Mouse (Mus musculus) forebrain, embryonic 15.5 days (tissue): ENCODE measurements around the gene Cdk6. TPM values are rescaled to one million over a fixed set of nuclear protein-coding genes. Genes with fewer than 3 reads are reported as not detected.
"Not testable (repeated sequence)": the region's sequence is repeated elsewhere in the genome, so short reads cannot be mapped to it uniquely, and the experiment has no call there.

ENCODE experiments used
- ATAC-seq: fragments of 200-750 bp; cut with Nextera tagmentation; replicated peaks from 2 replicates; pipeline ENCODE4 v1.8.0; 2017; ENCODE audit warnings: mild to moderate bottlenecking, moderate TSS enrichment, moderate library complexity
- H3K27ac ChIP-seq: fragments of 300-500 bp; sonication (generic); replicated peaks from 2 replicates; pipeline ENCODE4 v1.5.1; 2015; ENCODE audit warnings: mild to moderate bottlenecking, inconsistent platforms
- H3K27me3 ChIP-seq: fragments of 300-500 bp; sonication (generic); 2 replicates; pipeline ENCODE4 v1.6.1; 2015; ENCODE audit warnings: inconsistent platforms
- H3K36me3 ChIP-seq: fragments of 300-500 bp; sonication (generic); 2 replicates; pipeline ENCODE4 v1.6.1; 2015; ENCODE audit warnings: mild to moderate bottlenecking, inconsistent platforms
- H3K4me1 ChIP-seq: fragments of 300-500 bp; sonication (generic); 2 replicates; pipeline ENCODE4 v1.6.1; 2015; ENCODE audit warnings: inconsistent platforms
- H3K4me2 ChIP-seq: fragments of 300-500 bp; sonication (generic); replicated peaks from 2 replicates; pipeline ENCODE4 v1.6.1; 2015; ENCODE audit warnings: mild to moderate bottlenecking, inconsistent platforms
- H3K4me3 ChIP-seq: fragments of 300-500 bp; sonication (generic); 2 replicates; pipeline ENCODE4 v1.5.1; 2015; ENCODE audit warnings: mild to moderate bottlenecking, inconsistent platforms
- H3K9ac ChIP-seq: fragments of 300-500 bp; sonication (generic); replicated peaks from 2 replicates; pipeline ENCODE4 v1.6.1; 2015; ENCODE audit warnings: mild to moderate bottlenecking, inconsistent platforms
- H3K9me3 ChIP-seq: fragments of 300-500 bp; sonication (generic); 2 replicates; pipeline ENCODE4 v1.6.1; 2016; ENCODE audit warnings: inconsistent platforms
- WGBS: fragments of 180-500 bp; shearing (Covaris S2); methylation state at CpG from one replicate; pipeline ENCODE4 v1.1.7; 2015; ENCODE audit warnings: mixed read lengths; 5-methylcytosine and 5-hydroxymethylcytosine counted together
- polyA plus RNA-seq: library from polyadenylated mRNA; unstranded; fragments of >200 nt; fragmentation: Nextera tagmentation; extraction: Ambion mirVana; gene quantifications from 2 replicates; pipeline ENCODE4 v1.2.1, GENCODE M21; 2015

Cdk6 gene
- polyA plus RNA-seq, 1 experiment from 2014 or later: 30.8 TPM

- Histone ChIP-seq H3K9me3 (no peaks in the 10 kb centered on the region), H3K9ac (no peak overlapping the region), H3K4me1 (0 out of 2 replicates have a peak, but pooled peaks cover 5% of the 10 kb centered on the region), H3K27me3 (no peaks in the 10 kb centered on the region), H3K4me2 (no peak overlapping the region), H3K4me3 (no peak overlapping the region), H3K36me3 (no peaks in the 10 kb centered on the region), H3K27ac (no peak overlapping the region)
- WGBS: 81% methylated on average over 8 of the region's 8 CpGs
- no peak for ATAC-seq
Measured at GRCm38 (mm10) chr5:3514901-3515311, 173.6 kb downstream of the Cdk6 start.

- H3K36me3 ChIP-seq: no peaks in the 10 kb centered on the region
- H3K27ac ChIP-seq: no peak overlapping the region
- 94% methylated on average over 9 of the region's 9 CpGs for WGBS
- H3K9me3 ChIP-seq: no peaks in the 10 kb centered on the region
- H3K9ac ChIP-seq: no peak overlapping the region
- 0 out of 2 replicates have a peak, but pooled peaks cover 5% of the 10 kb centered on the region for H3K4me1 ChIP-seq
- no peak for ATAC-seq
- no peak overlapping the region for H3K4me2 ChIP-seq
- H3K4me3 ChIP-seq: no peak overlapping the region
- H3K27me3 ChIP-seq: no peaks in the 10 kb centered on the region
Measured at GRCm38 (mm10) chr5:3515477-3515876, 174.2 kb downstream of the Cdk6 start.

- no peaks in the 10 kb centered on the region for H3K27me3 ChIP-seq
- H3K4me3 ChIP-seq: no peak overlapping the region
- H3K27ac ChIP-seq: 0 out of 2 replicates have a peak overlapping the region, but pooled peaks have one; percentile 19
- peak; percentile 81 for ATAC-seq
- 52% methylated on average over 9 of the region's 9 CpGs for WGBS
- no peaks in the 10 kb centered on the region for H3K9me3 ChIP-seq
- H3K9ac ChIP-seq: no peak overlapping the region
- H3K4me1 ChIP-seq: 0 out of 2 replicates have a peak, but pooled peaks cover under 1% of the 10 kb centered on the region
- H3K4me2 ChIP-seq: no peak overlapping the region
- H3K36me3 ChIP-seq: no peaks in the 10 kb centered on the region
Measured at GRCm38 (mm10) chr5:3516481-3517075, 175.3 kb downstream of the Cdk6 start.

GRCm38 (mm10) chr5:3520493-3521359, 179.4 kb downstream of the Cdk6 start:
- H3K27ac ChIP-seq: no peak overlapping the region
- no peaks in the 10 kb centered on the region for H3K4me1 ChIP-seq
- H3K4me3 ChIP-seq: no peak overlapping the region
- WGBS: 75% methylated on average over 18 of the region's 18 CpGs
- no peak overlapping the region for H3K4me2 ChIP-seq
- ATAC-seq: no peak
- H3K27me3 ChIP-seq: no peaks in the 10 kb centered on the region
- H3K9ac ChIP-seq: no peak overlapping the region
- no peaks in the 10 kb centered on the region for H3K36me3 ChIP-seq
- no peaks in the 10 kb centered on the region for H3K9me3 ChIP-seq

DNA sequence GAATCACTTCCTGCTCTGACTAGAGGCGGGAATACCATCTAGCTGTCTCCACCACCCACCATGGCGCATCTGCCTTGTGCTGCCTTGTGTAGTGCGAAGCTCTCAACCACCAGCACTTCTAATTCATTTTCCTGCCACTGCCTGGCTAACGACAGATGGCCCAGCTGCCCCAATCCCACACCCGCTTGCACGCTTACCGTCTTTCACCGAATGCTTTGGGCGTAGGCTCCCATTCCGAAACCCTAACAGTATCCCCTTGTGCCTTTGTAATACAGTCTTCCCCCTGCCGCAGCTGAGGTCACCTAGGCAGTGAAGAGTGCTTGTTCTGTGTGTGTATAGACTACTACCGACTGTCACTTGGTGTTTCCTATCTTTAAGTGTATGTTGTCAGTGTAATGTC, 180.5 kb downstream of the Cdk6 start:
- no peaks in the 10 kb centered on the region for H3K9me3 ChIP-seq
- no peak overlapping the region for H3K4me2 ChIP-seq
- no peak overlapping the region for H3K4me3 ChIP-seq
- 79% methylated on average over 12 of the region's 12 CpGs for WGBS
- no peaks in the 10 kb centered on the region for H3K27me3 ChIP-seq
- no peaks in the 10 kb centered on the region for H3K36me3 ChIP-seq
- no peaks in the 10 kb centered on the region for H3K4me1 ChIP-seq
- H3K27ac ChIP-seq: no peak overlapping the region
- no peak overlapping the region for H3K9ac ChIP-seq
- no peak for ATAC-seq

GRCm38 (mm10) chr5:3522826-3523225, 181.5 kb downstream of the Cdk6 start:
- no peak for ATAC-seq
- Histone ChIP-seq H3K36me3 (no peaks in the 10 kb centered on the region), H3K27ac (no peak overlapping the region), H3K4me1 (no peaks in the 10 kb centered on the region), H3K27me3 (no peaks in the 10 kb centered on the region), H3K9ac (no peak overlapping the region), H3K9me3 (no peaks in the 10 kb centered on the region), H3K4me2 (no peak overlapping the region), H3K4me3 (no peak overlapping the region)
- WGBS: 93% methylated on average over 10 of the region's 10 CpGs

DNA sequence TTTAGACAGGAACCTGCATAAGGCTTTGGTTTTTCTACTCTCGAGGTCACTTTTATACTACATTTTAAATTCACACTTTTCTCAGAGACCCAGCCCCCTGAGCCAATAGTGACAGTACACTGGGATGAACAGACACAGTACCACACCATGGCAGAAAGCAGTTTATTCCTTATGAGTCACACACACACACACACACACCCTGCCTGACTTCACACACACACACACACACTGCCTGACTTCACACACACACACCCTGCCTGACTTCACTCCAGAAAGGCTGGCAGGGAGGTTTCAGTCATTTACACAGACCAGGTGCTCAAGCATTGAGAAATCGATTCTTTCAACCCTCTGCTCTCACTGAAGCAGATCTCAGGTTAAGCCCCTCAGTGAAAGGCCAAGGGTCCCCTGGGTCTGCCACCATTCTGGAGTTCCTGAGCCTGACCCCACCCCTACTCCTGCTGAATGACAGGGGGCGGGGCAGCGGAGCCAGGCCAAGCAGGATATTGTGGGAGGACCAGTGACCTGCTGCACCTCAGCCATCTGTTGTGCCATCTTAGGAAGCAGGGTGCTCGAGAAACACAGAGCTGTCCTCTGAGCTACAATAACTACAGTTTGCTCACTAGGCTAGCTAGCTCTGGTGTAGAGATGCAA, 185.9 kb downstream of the Cdk6 start:
- Histone ChIP-seq H3K9me3 (no peaks in the 10 kb centered on the region), H3K9ac (no peak overlapping the region), H3K4me1 (no peaks in the 10 kb centered on the region), H3K4me3 (no peak overlapping the region), H3K4me2 (no peak overlapping the region), H3K27me3 (no peaks in the 10 kb centered on the region), H3K27ac (no peak overlapping the region), H3K36me3 (no peaks in the 10 kb centered on the region)
- 34% methylated on average over 5 of the region's 5 CpGs for WGBS
- ATAC-seq: no peak

DNA sequence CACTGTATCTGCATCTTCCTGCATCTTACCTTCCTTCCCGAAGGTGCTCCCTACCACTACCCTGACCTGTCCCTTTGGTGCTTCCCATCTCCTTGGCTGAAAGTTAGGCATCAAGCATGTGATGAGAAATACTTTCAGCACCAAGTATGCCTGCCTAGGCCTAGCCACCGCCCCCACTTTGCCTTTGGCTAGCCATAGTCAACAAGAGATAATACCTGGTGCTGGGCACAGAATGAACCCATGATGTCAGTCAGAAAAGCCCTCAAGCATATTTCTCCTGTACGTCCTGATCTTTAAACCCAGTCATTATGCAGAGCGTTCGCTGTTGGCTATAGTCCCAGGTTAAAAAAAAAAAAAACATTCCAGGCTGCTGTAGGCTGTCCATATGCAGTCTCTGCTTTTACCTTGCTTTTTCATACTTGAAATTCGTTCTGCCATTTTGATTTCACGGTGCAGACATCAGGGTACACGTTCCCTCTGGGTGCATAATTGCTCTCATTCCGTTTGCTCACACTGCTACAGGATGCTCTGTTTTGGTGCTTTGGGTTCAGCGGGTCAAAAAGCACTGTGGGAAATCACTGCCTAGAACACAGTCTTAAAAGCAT, 188.4 kb downstream of the Cdk6 start:
- Histone ChIP-seq H3K27me3 (no peaks in the 10 kb centered on the region), H3K36me3 (no peaks in the 10 kb centered on the region), H3K4me1 (no peaks in the 10 kb centered on the region), H3K4me2 (no peak overlapping the region), H3K9ac (no peak overlapping the region), H3K9me3 (no peaks in the 10 kb centered on the region), H3K27ac (no peak overlapping the region), H3K4me3 (no peak overlapping the region)
- WGBS: 74% methylated on average over 10 of the region's 10 CpGs
- no peak for ATAC-seq

- H3K4me3 ChIP-seq, H3K9ac ChIP-seq, H3K36me3 ChIP-seq, H3K4me1 ChIP-seq, H3K27ac ChIP-seq, H3K9me3 ChIP-seq, H3K4me2 ChIP-seq, ATAC-seq, H3K27me3 ChIP-seq: not testable (repeated sequence)
Measured at GRCm38 (mm10) chr5:3532048-3532447, 190.8 kb downstream of the Cdk6 start.

GRCm38 (mm10) chr5:3536592-3537212, 195.4 kb downstream of the Cdk6 start:
- no peaks in the 10 kb centered on the region for H3K36me3 ChIP-seq
- WGBS: 70% methylated on average over 3 of the region's 3 CpGs
- no peaks in the 10 kb centered on the region for H3K9me3 ChIP-seq
- no peak overlapping the region for H3K27ac ChIP-seq
- no peak overlapping the region for H3K4me2 ChIP-seq
- no peak for ATAC-seq
- H3K4me1 ChIP-seq: no peaks in the 10 kb centered on the region
- no peak overlapping the region for H3K4me3 ChIP-seq
- H3K27me3 ChIP-seq: no peaks in the 10 kb centered on the region
- no peak overlapping the region for H3K9ac ChIP-seq

- WGBS: 67% methylated on average over 11 of the region's 11 CpGs
Measured at GRCm38 (mm10) chr5:3538505-3539472, 197.5 kb downstream of the Cdk6 start.

More at GRCm38 (mm10) chr5:3538505-3539472, 197.5 kb downstream of the Cdk6 start:
- H3K36me3 ChIP-seq: no peaks in the 10 kb centered on the region
- no peaks in the 10 kb centered on the region for H3K27me3 ChIP-seq
- no peak overlapping the region for H3K4me3 ChIP-seq
- H3K27ac ChIP-seq: no peak overlapping the region
- H3K4me2 ChIP-seq: no peak overlapping the region
- no peak for ATAC-seq
- no peak overlapping the region for H3K9ac ChIP-seq
- H3K4me1 ChIP-seq: no peaks in the 10 kb centered on the region
- no peaks in the 10 kb centered on the region for H3K9me3 ChIP-seq
